In the genomic region with DNA sequence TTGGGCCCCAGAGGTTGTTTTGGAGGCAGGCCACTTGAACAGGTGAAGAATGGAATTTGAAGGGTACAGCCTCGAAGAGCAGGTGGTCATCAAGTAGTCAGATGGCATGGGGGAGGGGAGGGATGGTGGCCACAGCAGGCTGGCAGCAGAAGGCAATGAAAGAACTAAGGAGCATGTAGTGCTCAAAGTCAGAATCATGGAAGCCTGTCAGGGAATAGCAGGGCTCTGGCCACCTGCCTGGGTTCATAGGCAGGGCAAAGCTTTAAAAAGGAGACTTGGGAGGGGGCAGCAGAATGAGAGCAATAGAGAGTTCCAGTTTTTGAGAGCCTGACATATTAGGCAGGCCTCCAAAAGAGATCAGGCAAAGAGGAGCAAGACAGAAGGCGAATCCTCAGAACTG, we compare ENCODE assay signal across 21 mouse cellular contexts.
DNase-seq lines count a peak whose midpoint lies in the region; ATAC-seq and TF ChIP-seq lines count a peak whose summit lies in the region.
"Had no signal": no experiment of that assay in that cellular context is flagged by ENCODE, and none has a peak within 500 bp of the region (broad histone marks: within the 10 kb centered on the region; RNA-seq: fewer than 3 reads in every experiment).

No protein-coding gene starts in this region.

- no peaks in the 10 kb centered on the region for H3K36me3 ChIP-seq in hindbrain, embryonic 14.5 days (replicated peaks; ENCODE audit: control insufficient read depth, insufficient read depth)
- H3K36me3 ChIP-seq in hindbrain, embryonic 10.5 days = no peaks in the 10 kb centered on the region
- H3K36me3 ChIP-seq in midbrain, postnatal 0 days (ENCODE audit: insufficient read depth, low read length) = no peaks in the 10 kb centered on the region
- H3K36me3 ChIP-seq in midbrain, embryonic 14.5 days (ENCODE audit: control insufficient read depth, insufficient read depth, low read length) = no peaks in the 10 kb centered on the region
- H3K36me3 ChIP-seq: embryonic facial prominence, embryonic 12.5 days; heart, embryonic 12.5 days; liver, embryonic 15.5 days; midbrain, embryonic 12.5 days had no signal

- no peak for TF ChIP-seq POLR2A in cerebellum, adult 2 months (IDR thresholded peaks at IDR 0.05; ENCODE audit: borderline replicate concordance, insufficient read depth, low read length)

- H3K4me3 ChIP-seq in hindbrain, embryonic 14.5 days (replicated peaks; ENCODE audit: low read length) = no peak overlapping the region
- no peak overlapping the region for H3K4me3 ChIP-seq in hindbrain, embryonic 10.5 days
- no peak overlapping the region for H3K4me3 ChIP-seq in midbrain, postnatal 0 days (ENCODE audit: low read depth, low read length)
- no peak overlapping the region for H3K4me3 ChIP-seq in midbrain, embryonic 14.5 days (replicated peaks; ENCODE audit: low read depth, low read length)
- H3K4me3 ChIP-seq in cerebellum, adult 2 months (replicated peaks; ENCODE audit: insufficient read depth, low read depth, low read length) = no peak overlapping the region
- H3K4me3 ChIP-seq: embryonic facial prominence, embryonic 12.5 days; erythroblast, embryonic 14.5 days; forebrain, embryonic 13.5 days; heart, embryonic 12.5 days; liver, embryonic 15.5 days; midbrain, embryonic 12.5 days had no signal

- ATAC-seq in hindbrain, embryonic 14.5 days (ENCODE audit: low FRiP score) = peak; percentile 31; the same call in 1 of the 2 replicates
- ATAC-seq in midbrain, postnatal 0 days (ENCODE audit: low FRiP score) = no peak; the same call in 1 of the 2 replicates
- no peak for ATAC-seq in midbrain, embryonic 14.5 days (ENCODE audit: low FRiP score, low TSS enrichment)
- no peak for ATAC-seq in megakaryocyte, adult 5-6 weeks (ENCODE audit: poor library complexity, severe bottlenecking)
- ATAC-seq: CD4-positive, CD25-positive, alpha-beta regulatory T cell, adult 4 months; forebrain, embryonic 13.5 days; Patski had no signal

- no peak overlapping the region for H3K9ac ChIP-seq in hindbrain, embryonic 14.5 days
- no peak overlapping the region for H3K9ac ChIP-seq in midbrain, postnatal 0 days (replicated peaks; ENCODE audit: low read length, poor library complexity, severe bottlenecking)
- no peak overlapping the region for H3K9ac ChIP-seq in midbrain, embryonic 14.5 days (replicated peaks; ENCODE audit: low read length)
- H3K9ac ChIP-seq: embryonic facial prominence, embryonic 12.5 days; forebrain, embryonic 13.5 days; heart, embryonic 12.5 days; liver, embryonic 15.5 days; midbrain, embryonic 12.5 days had no signal

- no peak for TF ChIP-seq CTCF in midbrain, postnatal 0 days (IDR thresholded peaks at IDR 0.05)
- TF ChIP-seq CTCF in cerebellum, adult 2 months (IDR thresholded peaks at IDR 0.05; ENCODE audit: borderline replicate concordance, insufficient read depth, low read depth, low read length) = no peak

- H3K4me1 ChIP-seq in hindbrain, embryonic 14.5 days (replicated peaks; ENCODE audit: control insufficient read depth, insufficient read depth, low read length) = no peaks in the 10 kb centered on the region
- 0 out of 2 replicates have a peak, but pooled peaks cover 3% of the 10 kb centered on the region for H3K4me1 ChIP-seq in hindbrain, embryonic 10.5 days (replicated peaks)
- H3K4me1 ChIP-seq in midbrain, postnatal 0 days (ENCODE audit: insufficient read depth, low read length) = no peaks in the 10 kb centered on the region
- no peaks in the 10 kb centered on the region for H3K4me1 ChIP-seq in midbrain, embryonic 14.5 days (ENCODE audit: control insufficient read depth, insufficient read depth, low read length)
- H3K4me1 ChIP-seq in cerebellum, adult 2 months (ENCODE audit: control insufficient read depth, insufficient read depth, low read length) = peaks cover 5% of the 10 kb centered on the region; the same call in 1 of the 2 replicates
- H3K4me1 ChIP-seq: embryonic facial prominence, embryonic 12.5 days; forebrain, embryonic 13.5 days; heart, embryonic 12.5 days; liver, embryonic 15.5 days; midbrain, embryonic 12.5 days had no signal

- no peaks in the 10 kb centered on the region for H3K27me3 ChIP-seq in hindbrain, embryonic 14.5 days (ENCODE audit: control insufficient read depth, insufficient read depth, low read length)
- no peaks in the 10 kb centered on the region for H3K27me3 ChIP-seq in hindbrain, embryonic 10.5 days (ENCODE audit: insufficient read depth, poor library complexity, severe bottlenecking)
- H3K27me3 ChIP-seq in midbrain, postnatal 0 days (ENCODE audit: insufficient read depth, low read length) = no peaks in the 10 kb centered on the region
- no peaks in the 10 kb centered on the region for H3K27me3 ChIP-seq in midbrain, embryonic 14.5 days (ENCODE audit: control insufficient read depth, insufficient read depth, low read length)
- no peaks in the 10 kb centered on the region for H3K27me3 ChIP-seq in cerebellum, adult 2 months (ENCODE audit: control insufficient read depth, insufficient read depth, low read length)
- H3K27me3 ChIP-seq: embryonic facial prominence, embryonic 12.5 days; forebrain, embryonic 13.5 days; heart, embryonic 12.5 days; liver, embryonic 15.5 days; midbrain, embryonic 12.5 days had no signal

- no peak overlapping the region for H3K27ac ChIP-seq in hindbrain, embryonic 14.5 days
- H3K27ac ChIP-seq in hindbrain, embryonic 10.5 days = no peak overlapping the region
- H3K27ac ChIP-seq in midbrain, postnatal 0 days (ENCODE audit: low read depth, low read length) = no peak overlapping the region
- no peak overlapping the region for H3K27ac ChIP-seq in midbrain, embryonic 14.5 days (replicated peaks; ENCODE audit: low read depth, low read length)
- H3K27ac ChIP-seq in cerebellum, adult 2 months (ENCODE audit: insufficient read depth, low read length) = no peak overlapping the region
- H3K27ac ChIP-seq: embryonic facial prominence, embryonic 12.5 days; forebrain, embryonic 13.5 days; liver, embryonic 15.5 days; macrophage; midbrain, embryonic 12.5 days had no signal

- 65% methylated on average over 2 of the region's 2 CpGs for WGBS in hindbrain, embryonic 14.5 days
- WGBS in hindbrain, embryonic 10.5 days = 73% methylated on average over 2 of the region's 2 CpGs
- WGBS in midbrain, postnatal 0 days = 74% methylated on average over 2 of the region's 2 CpGs
- 70% methylated on average over 2 of the region's 2 CpGs for WGBS in midbrain, embryonic 14.5 days
- WGBS in cerebellum, adult 2 months = 5% methylated on average over 2 of the region's 2 CpGs

- H3K4me2 ChIP-seq in hindbrain, embryonic 14.5 days (replicated peaks) = no peak overlapping the region
- no peak overlapping the region for H3K4me2 ChIP-seq in midbrain, postnatal 0 days (ENCODE audit: low read depth, low read length, poor library complexity, severe bottlenecking)
- H3K4me2 ChIP-seq in midbrain, embryonic 14.5 days (ENCODE audit: low read length) = no peak overlapping the region
- H3K4me2 ChIP-seq: embryonic facial prominence, embryonic 12.5 days; forebrain, embryonic 13.5 days; heart, embryonic 12.5 days; liver, embryonic 15.5 days; midbrain, embryonic 12.5 days had no signal

- H3K9me3 ChIP-seq in hindbrain, embryonic 14.5 days (ENCODE audit: control insufficient read depth, low read length) = no peaks in the 10 kb centered on the region
- no peaks in the 10 kb centered on the region for H3K9me3 ChIP-seq in hindbrain, embryonic 10.5 days
- no peaks in the 10 kb centered on the region for H3K9me3 ChIP-seq in midbrain, postnatal 0 days (ENCODE audit: low read length)
- no peaks in the 10 kb centered on the region for H3K9me3 ChIP-seq in midbrain, embryonic 14.5 days (ENCODE audit: control insufficient read depth, low read length)
- H3K9me3 ChIP-seq: embryonic facial prominence, embryonic 12.5 days; forebrain, embryonic 13.5 days; heart, embryonic 12.5 days; liver, embryonic 15.5 days; midbrain, embryonic 12.5 days had no signal

- no peak for DNase-seq in hindbrain, embryonic 14.5 days (ENCODE audit: low spot score)
- DNase-seq in hindbrain, embryonic 10.5 days (ENCODE audit: low spot score) = no peak
- peak; percentile 67 for DNase-seq in midbrain, postnatal 0 days (ENCODE audit: low spot score)
- no peak for DNase-seq in midbrain, embryonic 14.5 days
- peak; percentile 89 to 95 for DNase-seq in cerebellum, adult 2 months
- peak; percentile 88 to 91 for DNase-seq in cerebellum, postnatal 36 days
- no peak for DNase-seq in spleen, postnatal 10 days (ENCODE audit: low spot score in 2 of 2)
- DNase-seq: adrenal gland, adult 8-10 months; kidney, adult 9 months; right cerebral cortex, adult 18-20 months; thymus, postnatal 36 days had no signal

Comparison
In these comparisons a context has a peak if more than half of its experiments do, and no peak if none do; other contexts are left out.
1. DNase-seq: peak in midbrain, postnatal 0 days (single experiment), cerebellum, adult 2 months (2 of 2) and cerebellum, postnatal 36 days (2 of 2); none in hindbrain, embryonic 14.5 days (single experiment), hindbrain, embryonic 10.5 days (single experiment), midbrain, embryonic 14.5 days (single experiment) and spleen, postnatal 10 days (0 of 2).